Mouse (Mus musculus): ENCODE results near the gene Trappc10. TPM values are rescaled to one million over a fixed set of nuclear protein-coding genes. Genes with fewer than 3 reads are reported as not detected.

Gene Trappc10
- polyA plus RNA-seq, 1 experiment from 2014 or later, result 21.7 TPM

- no peaks in the 10 kb centered on the region for H3K27me3 ChIP-seq
- H3K4me1 ChIP-seq, result no peaks in the 10 kb centered on the region
- WGBS, result 38% methylated on average over 8 of the region's 8 CpGs
- H3K9me3 ChIP-seq, result no peaks in the 10 kb centered on the region
- no peak overlapping the region for H3K4me2 ChIP-seq (replicated peaks)
- H3K36me3 ChIP-seq, result peaks cover 66% of the 10 kb centered on the region
- H3K27ac ChIP-seq (replicated peaks), result no peak overlapping the region
- H3K4me3 ChIP-seq, result no peak overlapping the region
- no peak overlapping the region for H3K9ac ChIP-seq (replicated peaks)
- ATAC-seq (ENCODE audit: low FRiP score, low read depth), result peak; percentile 38; the same call in 1 of the 2 replicates
Observed at GRCm38 (mm10) chr10:78279210-78279609, 34.8 kb upstream of the Trappc10 start.

- ATAC-seq (ENCODE audit: low FRiP score, low read depth), result no peak
- Histone ChIP-seq H3K27ac (replicated peaks) (no peak overlapping the region), H3K4me1 (no peaks in the 10 kb centered on the region), H3K9ac (replicated peaks) (no peak overlapping the region), H3K36me3 (peaks cover 67% of the 10 kb centered on the region), H3K27me3 (no peaks in the 10 kb centered on the region), H3K4me3 (no peak overlapping the region), H3K4me2 (replicated peaks) (no peak overlapping the region), H3K9me3 (no peaks in the 10 kb centered on the region)
- WGBS, result 80% methylated on average over 3 of the region's 3 CpGs
Observed at GRCm38 (mm10) chr10:78277835-78278234, 33.4 kb upstream of the Trappc10 start.

- no peak for ATAC-seq (ENCODE audit: low FRiP score, low read depth)
- Histone ChIP-seq H3K4me3 (no peak overlapping the region), H3K36me3 (peaks cover 57% of the 10 kb centered on the region), H3K4me1 (no peaks in the 10 kb centered on the region), H3K9ac (replicated peaks) (no peak overlapping the region), H3K27me3 (no peaks in the 10 kb centered on the region), H3K4me2 (replicated peaks) (no peak overlapping the region), H3K9me3 (no peaks in the 10 kb centered on the region), H3K27ac (replicated peaks) (no peak overlapping the region)
- WGBS, result 89% methylated on average over 4 of the region's 4 CpGs
Observed at GRCm38 (mm10) chr10:78276242-78276641, 31.8 kb upstream of the Trappc10 start.

GRCm38 (mm10) chr10:78272932-78273331 lies 28.5 kb upstream of the Trappc10 start:
- peaks cover 39% of the 10 kb centered on the region for H3K36me3 ChIP-seq
- H3K4me1 ChIP-seq, result no peaks in the 10 kb centered on the region
- ATAC-seq (ENCODE audit: low FRiP score, low read depth), result no peak
- H3K4me2 ChIP-seq (replicated peaks), result no peak overlapping the region
- H3K27ac ChIP-seq (replicated peaks), result no peak overlapping the region
- no peak overlapping the region for H3K4me3 ChIP-seq
- no peak overlapping the region for H3K9ac ChIP-seq (replicated peaks)
- H3K9me3 ChIP-seq, result no peaks in the 10 kb centered on the region
- WGBS, result 27% methylated on average over 7 of the region's 9 CpGs
- H3K27me3 ChIP-seq, result no peaks in the 10 kb centered on the region

GRCm38 (mm10) chr10:78265881-78266280 lies 21.4 kb upstream of the Trappc10 start:
- no peaks in the 10 kb centered on the region for H3K4me1 ChIP-seq
- H3K4me3 ChIP-seq, result no peak overlapping the region
- H3K4me2 ChIP-seq (replicated peaks), result no peak overlapping the region
- no peak overlapping the region for H3K27ac ChIP-seq (replicated peaks)
- no peaks in the 10 kb centered on the region; the same call in 1 of the 2 replicates for H3K36me3 ChIP-seq
- 81% methylated on average over 3 of the region's 3 CpGs for WGBS
- no peak overlapping the region for H3K9ac ChIP-seq (replicated peaks)
- ATAC-seq (ENCODE audit: low FRiP score, low read depth), result no peak
- no peaks in the 10 kb centered on the region for H3K9me3 ChIP-seq
- H3K27me3 ChIP-seq, result no peaks in the 10 kb centered on the region

GRCm38 (mm10) chr10:78264735-78265134 lies 20.3 kb upstream of the Trappc10 start:
- Histone ChIP-seq H3K9ac (replicated peaks) (no peak overlapping the region), H3K4me3 (no peak overlapping the region), H3K9me3 (no peaks in the 10 kb centered on the region), H3K4me2 (replicated peaks) (no peak overlapping the region), H3K4me1 (no peaks in the 10 kb centered on the region), H3K36me3 (no peaks in the 10 kb centered on the region), H3K27me3 (no peaks in the 10 kb centered on the region), H3K27ac (replicated peaks) (no peak overlapping the region)
- 79% methylated on average over 3 of the region's 3 CpGs for WGBS
- no peak for ATAC-seq (ENCODE audit: low FRiP score, low read depth)

- 69% methylated on average over 7 of the region's 7 CpGs for WGBS
- no peak overlapping the region for H3K27ac ChIP-seq (replicated peaks)
- no peak overlapping the region for H3K4me3 ChIP-seq
- H3K4me1 ChIP-seq, result no peaks in the 10 kb centered on the region
- H3K9me3 ChIP-seq, result no peaks in the 10 kb centered on the region
- no peak for ATAC-seq (ENCODE audit: low FRiP score, low read depth)
- H3K36me3 ChIP-seq, result no peaks in the 10 kb centered on the region
- H3K9ac ChIP-seq (replicated peaks), result no peak overlapping the region
- H3K27me3 ChIP-seq, result no peaks in the 10 kb centered on the region
- no peak overlapping the region for H3K4me2 ChIP-seq (replicated peaks)
Observed at GRCm38 (mm10) chr10:78260916-78261650, 16.6 kb upstream of the Trappc10 start.

GRCm38 (mm10) chr10:78260322-78260721 lies 15.9 kb upstream of the Trappc10 start:
- H3K4me3 ChIP-seq, result no peak overlapping the region
- H3K9ac ChIP-seq (replicated peaks), result no peak overlapping the region
- H3K27me3 ChIP-seq, result no peaks in the 10 kb centered on the region
- 39% methylated on average over 5 of the region's 5 CpGs for WGBS
- ATAC-seq (ENCODE audit: low FRiP score, low read depth), result no peak
- H3K36me3 ChIP-seq, result no peaks in the 10 kb centered on the region
- no peaks in the 10 kb centered on the region for H3K9me3 ChIP-seq
- H3K4me1 ChIP-seq, result no peaks in the 10 kb centered on the region
- no peak overlapping the region for H3K27ac ChIP-seq (replicated peaks)
- no peak overlapping the region for H3K4me2 ChIP-seq (replicated peaks)

- no peak overlapping the region for H3K27ac ChIP-seq (replicated peaks)
- H3K27me3 ChIP-seq, result no peaks in the 10 kb centered on the region
- no peak overlapping the region for H3K4me3 ChIP-seq
- no peak overlapping the region for H3K9ac ChIP-seq (replicated peaks)
- no peak for ATAC-seq (ENCODE audit: low FRiP score, low read depth)
- H3K4me1 ChIP-seq, result no peaks in the 10 kb centered on the region
- H3K9me3 ChIP-seq, result no peaks in the 10 kb centered on the region
- WGBS, result 55% methylated on average over 6 of the region's 6 CpGs
- H3K4me2 ChIP-seq (replicated peaks), result no peak overlapping the region
- H3K36me3 ChIP-seq, result no peaks in the 10 kb centered on the region
Observed at GRCm38 (mm10) chr10:78259702-78260101, 15.3 kb upstream of the Trappc10 start.

GRCm38 (mm10) chr10:78259230-78259629 lies 14.8 kb upstream of the Trappc10 start:
- H3K27me3 ChIP-seq, result no peaks in the 10 kb centered on the region
- H3K27ac ChIP-seq (replicated peaks), result no peak overlapping the region
- H3K4me3 ChIP-seq, result no peak overlapping the region
- 77% methylated on average over 5 of the region's 5 CpGs for WGBS
- H3K9ac ChIP-seq (replicated peaks), result no peak overlapping the region
- H3K4me1 ChIP-seq, result no peaks in the 10 kb centered on the region
- no peak overlapping the region for H3K4me2 ChIP-seq (replicated peaks)
- H3K36me3 ChIP-seq, result no peaks in the 10 kb centered on the region
- no peak for ATAC-seq (ENCODE audit: low FRiP score, low read depth)
- H3K9me3 ChIP-seq, result no peaks in the 10 kb centered on the region

GRCm38 (mm10) chr10:78258142-78258675 lies 13.8 kb upstream of the Trappc10 start:
- H3K4me1 ChIP-seq, result no peaks in the 10 kb centered on the region
- no peaks in the 10 kb centered on the region for H3K9me3 ChIP-seq
- H3K27me3 ChIP-seq, result no peaks in the 10 kb centered on the region
- H3K36me3 ChIP-seq, result no peaks in the 10 kb centered on the region
- no peak overlapping the region for H3K9ac ChIP-seq (replicated peaks)
- no peak for ATAC-seq (ENCODE audit: low FRiP score, low read depth)
- 78% methylated on average over 6 of the region's 6 CpGs for WGBS
- H3K4me2 ChIP-seq (replicated peaks), result no peak overlapping the region
- H3K27ac ChIP-seq (replicated peaks), result no peak overlapping the region
- H3K4me3 ChIP-seq, result no peak overlapping the region

GRCm38 (mm10) chr10:78255646-78256059 lies 11.2 kb upstream of the Trappc10 start:
- Histone ChIP-seq H3K36me3 (no peaks in the 10 kb centered on the region), H3K27ac (replicated peaks) (no peak overlapping the region), H3K9me3 (0 out of 2 replicates have a peak, but pooled peaks cover 5% of the 10 kb centered on the region), H3K9ac (replicated peaks) (no peak overlapping the region), H3K27me3 (no peaks in the 10 kb centered on the region), H3K4me1 (no peaks in the 10 kb centered on the region), H3K4me2 (replicated peaks) (no peak overlapping the region), H3K4me3 (no peak overlapping the region)
- no peak for ATAC-seq (ENCODE audit: low FRiP score, low read depth)
- 76% methylated on average over 4 of the region's 4 CpGs for WGBS
